ENCODE assay signal across 8 mouse cellular contexts in the genomic region with DNA sequence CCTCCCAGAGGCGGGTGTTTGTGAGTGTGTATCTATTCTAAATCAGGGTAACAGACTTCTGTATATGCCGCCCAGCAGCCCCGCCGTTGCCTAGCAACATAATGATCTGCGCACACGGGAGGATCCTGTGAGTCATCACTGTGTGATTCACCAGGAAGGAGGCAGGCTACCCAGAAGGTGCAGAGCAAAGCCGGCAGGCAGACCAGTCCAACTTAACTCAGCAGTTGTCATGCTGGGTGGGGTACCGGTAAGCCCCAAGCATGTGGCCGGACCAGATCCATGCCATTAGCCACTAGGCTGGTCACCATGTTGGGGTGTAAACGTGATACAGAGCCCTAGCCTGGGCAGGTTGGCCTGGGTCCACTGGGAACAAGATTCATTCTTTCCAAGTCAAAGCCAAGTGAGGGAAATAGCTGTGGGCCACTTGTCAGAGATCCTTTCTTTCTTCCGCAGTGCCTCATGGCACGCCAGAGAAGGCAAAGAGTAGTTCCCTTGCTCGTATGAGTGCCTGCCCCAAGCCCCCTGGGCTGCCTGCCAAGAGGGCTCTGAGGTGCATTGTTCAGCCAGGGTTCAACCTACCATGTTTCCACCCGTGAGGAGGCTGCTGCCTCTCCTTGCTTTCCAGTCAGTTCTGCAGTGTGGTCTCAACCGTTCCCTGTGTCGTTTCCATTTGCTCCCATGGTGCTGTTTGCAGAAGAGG. TPM values are rescaled to one million over a fixed set of nuclear protein-coding genes. Genes with fewer than 3 reads are reported as not detected.
DNase-seq lines count a peak whose midpoint lies in the region; ATAC-seq and TF ChIP-seq lines count a peak whose summit lies in the region.

No protein-coding gene starts in this region.

- no peak overlapping the region for H3K9ac ChIP-seq in liver, embryonic 11.5 days (ENCODE audit: low read depth, low read length)
- H3K9ac ChIP-seq in liver, postnatal 0 days (replicated peaks) = no peak overlapping the region
- no peak overlapping the region for H3K9ac ChIP-seq in lung, embryonic 15.5 days

- H3K27me3 ChIP-seq in liver, embryonic 11.5 days (replicated peaks; ENCODE audit: control insufficient read depth, insufficient read depth, low read length) = no peaks in the 10 kb centered on the region; the same call in 1 of the 2 replicates
- H3K27me3 ChIP-seq in liver, postnatal 0 days (ENCODE audit: insufficient read depth, low read length) = no peaks in the 10 kb centered on the region
- H3K27me3 ChIP-seq in lung, embryonic 15.5 days = no peaks in the 10 kb centered on the region

- WGBS in liver, embryonic 11.5 days = 47% methylated on average over 16 of the region's 16 CpGs
- WGBS in liver, postnatal 0 days (ENCODE audit: insufficient replicate concordance) = 37% methylated on average over 16 of the region's 16 CpGs
- 32% methylated on average over 16 of the region's 16 CpGs for WGBS in lung, embryonic 15.5 days

- DNase-seq in liver, embryonic 11.5 days (ENCODE audit: low spot score) = no peak
- no peak for DNase-seq in liver, postnatal 0 days
- DNase-seq in cerebellum, adult 8-10 months = peak; percentile 66
- DNase-seq in frontal cortex, postnatal 10 days (ENCODE audit: low spot score in 2 of 2) = peak; percentile 76 to 82
- DNase-seq in induced T-regulatory cell, adult 2 months (ENCODE audit: low read depth) = peak; percentile 73
- peak; percentile 84 for DNase-seq in retina, postnatal 1 day

- H3K4me3 ChIP-seq in liver, embryonic 11.5 days (ENCODE audit: low read depth, low read length) = no peak overlapping the region
- H3K4me3 ChIP-seq in liver, postnatal 0 days (ENCODE audit: low read depth, low read length) = no peak overlapping the region
- H3K4me3 ChIP-seq in lung, embryonic 15.5 days = no peak overlapping the region

- H3K36me3 ChIP-seq in liver, embryonic 11.5 days (ENCODE audit: control insufficient read depth, insufficient read depth, low read length) = no peaks in the 10 kb centered on the region
- no peaks in the 10 kb centered on the region for H3K36me3 ChIP-seq in liver, postnatal 0 days (replicated peaks; ENCODE audit: insufficient read depth, low read length)
- H3K36me3 ChIP-seq in lung, embryonic 15.5 days = no peaks in the 10 kb centered on the region

- ATAC-seq in liver, embryonic 11.5 days (replicated peaks; ENCODE audit: low FRiP score) = 0 out of 2 replicates have a peak, but pooled peaks have one; percentile 30
- no peak for ATAC-seq in liver, postnatal 0 days
- 0 out of 2 replicates have a peak, but pooled peaks have one; percentile 37 for ATAC-seq in lung, embryonic 15.5 days (ENCODE audit: borderline replicate concordance, extremely low read depth, low FRiP score, low TSS enrichment)
- no peak for ATAC-seq in erythroblast, adult 5-6 weeks (replicated peaks; ENCODE audit: low FRiP score, poor library complexity, severe bottlenecking)

- no peaks in the 10 kb centered on the region for H3K9me3 ChIP-seq in liver, embryonic 11.5 days (ENCODE audit: control insufficient read depth, low read length)
- H3K9me3 ChIP-seq in liver, postnatal 0 days (ENCODE audit: low read length) = no peaks in the 10 kb centered on the region
- no peaks in the 10 kb centered on the region for H3K9me3 ChIP-seq in lung, embryonic 15.5 days

- no peak overlapping the region for H3K4me2 ChIP-seq in liver, embryonic 11.5 days
- no peak overlapping the region for H3K4me2 ChIP-seq in liver, postnatal 0 days (ENCODE audit: low read depth, low read length)
- H3K4me2 ChIP-seq in lung, embryonic 15.5 days = no peak overlapping the region

- H3K27ac ChIP-seq in liver, embryonic 11.5 days (ENCODE audit: low read depth, low read length) = no peak overlapping the region
- no peak overlapping the region for H3K27ac ChIP-seq in liver, postnatal 0 days (ENCODE audit: low read depth)
- H3K27ac ChIP-seq in lung, embryonic 15.5 days = peak overlapping the region; percentile 65

- no peak for TF ChIP-seq EP300 in liver, postnatal 0 days (IDR thresholded peaks at IDR 0.05; ENCODE audit: low read depth)

- TF ChIP-seq CTCF in liver, postnatal 0 days (IDR thresholded peaks at IDR 0.05; ENCODE audit: low read depth) = no peak

- H3K4me1 ChIP-seq in liver, embryonic 11.5 days (replicated peaks; ENCODE audit: control insufficient read depth, insufficient read depth, low read length) = peaks cover 3% of the 10 kb centered on the region
- no peaks in the 10 kb centered on the region for H3K4me1 ChIP-seq in liver, postnatal 0 days (ENCODE audit: insufficient read depth)
- H3K4me1 ChIP-seq in lung, embryonic 15.5 days = peaks cover 17% of the 10 kb centered on the region; the same call in 1 of the 2 replicates

RNA-seq across cellular contexts. Expression of a gene that starts 53.0 kb away (rescaled TPM):
- 101 and 106 TPM in 2 replicates for polyA plus RNA-seq in liver, embryonic 11.5 days (2014; fragmentation: Nextera tagmentation; extraction: Ambion mirVana)
- polyA plus RNA-seq in liver, postnatal 0 days (2015; fragmentation: Nextera tagmentation; extraction: Ambion mirVana) = 24.8 and 29.0 TPM in 2 replicates
- polyA plus RNA-seq in lung, embryonic 15.5 days (2015; fragmentation: Nextera tagmentation; extraction: Ambion mirVana) = 171 and 179 TPM in 2 replicates
- 1.2 and 2.1 TPM in 2 replicates for total RNA-seq in erythroblast, adult 5-6 weeks (2015; ENCODE audit: low replicate concordance)
- 7.9 and 11.7 TPM in 2 replicates for total RNA-seq in erythroblast, adult 5-6 weeks (2017; ENCODE audit: low replicate concordance)

Comparison
In these comparisons a context has a peak if more than half of its experiments do, and no peak if none do; other contexts are left out.
1. ATAC-seq: peak in liver, embryonic 11.5 days (single experiment) and lung, embryonic 15.5 days (single experiment); none in liver, postnatal 0 days (single experiment) and erythroblast, adult 5-6 weeks (single experiment).
2. DNase-seq: peak in cerebellum, adult 8-10 months (single experiment), frontal cortex, postnatal 10 days (2 of 2), induced T-regulatory cell, adult 2 months (single experiment) and retina, postnatal 1 day (single experiment); none in liver, embryonic 11.5 days (single experiment) and liver, postnatal 0 days (single experiment).